Mouse (Mus musculus) ovary, postnatal 10 days (tissue): ENCODE measurements around the gene Hist1h2bg.
A peak's percentile ranks its signal among the peaks of the same experiment; 100 is the strongest.
"Not testable (repeated sequence)": the region's sequence is repeated elsewhere in the genome, so short reads cannot be mapped to it uniquely, and the experiment has no call there.

Experiments
- DNase-seq: peaks from one replicate; pipeline ENCODE4 v3.0.0; 2022; ENCODE audit warnings: low spot score

The Hist1h2bg gene

DNA sequence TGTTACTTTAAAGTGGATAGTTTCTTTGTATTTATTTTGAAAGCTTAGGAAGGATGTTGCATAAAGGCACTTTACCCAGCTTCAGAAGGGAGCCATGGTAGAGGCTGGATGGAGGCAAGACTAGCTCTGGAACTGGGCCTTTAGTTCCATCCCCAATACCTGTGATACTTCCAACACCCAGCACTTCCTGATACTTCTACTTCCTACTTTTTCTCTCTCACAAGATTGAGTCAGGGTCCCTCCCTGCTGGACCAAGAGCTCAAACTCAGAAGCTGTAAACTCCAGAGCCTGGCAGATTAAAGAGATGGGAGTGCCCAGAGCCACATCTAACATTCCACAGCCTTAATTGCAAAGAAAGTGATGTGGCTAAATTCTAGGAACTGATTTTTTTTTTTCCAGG lies 13.1 kb downstream of the Hist1h2bg start:
- no peak for DNase-seq

DNA sequence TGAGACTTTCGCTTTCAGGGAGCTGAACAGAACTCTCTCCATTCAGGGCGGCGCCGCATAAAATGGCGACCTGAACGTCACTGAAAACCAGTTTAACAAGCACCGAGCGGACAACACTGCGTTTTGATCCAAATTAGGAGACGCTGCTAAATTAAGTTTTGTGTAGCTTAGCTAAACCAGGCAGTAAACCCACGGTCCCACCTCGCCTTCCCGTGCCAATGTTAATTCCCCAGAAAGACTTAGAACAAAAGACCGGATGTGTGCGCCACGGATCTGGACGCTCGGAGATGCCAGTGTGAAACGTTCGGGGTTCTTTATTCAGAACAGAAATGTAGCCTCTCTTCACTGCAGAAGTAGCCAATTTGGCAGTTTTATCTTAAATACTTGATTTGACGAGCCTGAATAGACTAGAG lies 13.8 kb downstream of the Hist1h2bg start:
- no peak for DNase-seq

DNA sequence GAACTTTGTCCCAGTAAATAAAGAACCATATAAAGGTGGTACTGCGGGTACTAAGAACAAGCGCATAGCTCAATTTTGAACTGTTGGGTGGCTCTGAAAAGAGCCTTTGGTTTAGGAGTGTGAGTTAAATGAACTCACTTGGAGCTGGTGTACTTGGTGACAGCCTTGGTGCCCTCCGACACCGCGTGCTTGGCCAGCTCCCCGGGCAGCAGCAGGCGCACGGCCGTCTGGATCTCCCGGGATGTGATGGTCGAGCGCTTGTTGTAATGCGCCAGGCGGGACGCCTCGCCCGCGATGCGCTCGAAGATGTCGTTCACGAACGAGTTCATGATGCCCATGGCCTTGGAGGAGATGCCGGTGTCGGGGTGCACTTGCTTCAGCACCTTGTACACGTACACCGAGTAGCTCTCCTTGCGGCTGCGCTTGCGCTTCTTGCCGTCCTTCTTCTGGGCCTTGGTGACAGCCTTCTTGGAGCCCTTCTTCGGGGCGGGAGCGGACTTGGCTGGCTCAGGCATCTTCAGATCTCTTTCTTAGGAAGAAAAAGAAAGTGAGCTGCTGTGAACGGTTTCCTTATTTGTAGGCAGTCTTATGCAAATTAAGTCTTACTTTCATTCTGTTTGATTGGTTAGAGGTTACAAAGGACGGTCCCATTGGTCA lies 14.4 kb downstream of the Hist1h2bg start:
- peak; percentile 55 for DNase-seq

DNA sequence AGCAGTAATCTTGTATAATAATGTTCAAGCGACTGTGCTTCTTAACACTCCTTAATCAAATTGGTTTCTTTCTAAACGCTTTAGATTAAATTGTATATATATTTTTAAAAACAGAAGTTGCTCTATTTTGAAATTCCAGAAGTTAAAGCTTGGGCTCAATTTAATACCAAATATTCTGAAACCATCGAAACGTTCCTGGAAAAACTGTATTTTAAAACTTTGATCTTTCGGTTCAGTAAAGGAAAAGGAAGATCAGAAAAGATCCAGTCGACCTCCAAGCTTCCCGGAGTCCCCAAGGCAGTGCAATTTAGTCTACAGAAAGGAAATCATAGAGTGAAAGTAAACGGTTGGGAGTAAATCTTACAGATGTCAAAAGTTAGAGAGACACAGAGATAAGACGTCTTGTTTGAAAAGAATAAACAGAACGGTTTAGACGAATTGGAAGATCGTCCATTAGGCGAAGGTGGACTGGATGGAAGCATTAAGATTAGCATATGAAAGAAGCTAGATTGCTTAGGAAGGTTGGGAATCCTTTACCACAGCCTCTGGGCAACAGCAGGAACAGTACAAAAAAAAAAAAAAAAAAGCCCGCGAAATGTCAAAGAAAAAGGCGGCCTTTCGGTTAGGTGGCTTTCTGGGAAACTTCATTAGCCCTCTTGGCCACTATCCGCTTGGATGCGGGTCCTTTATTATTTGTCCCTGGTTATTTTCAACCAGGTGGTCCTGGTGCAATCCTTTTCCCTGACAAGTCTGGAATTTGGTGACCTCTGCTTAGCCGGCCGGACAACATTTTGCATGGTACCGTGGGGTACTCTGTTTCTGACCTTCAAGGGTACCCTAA lies 15.1 kb downstream of the Hist1h2bg start:
- no peak for DNase-seq

DNA sequence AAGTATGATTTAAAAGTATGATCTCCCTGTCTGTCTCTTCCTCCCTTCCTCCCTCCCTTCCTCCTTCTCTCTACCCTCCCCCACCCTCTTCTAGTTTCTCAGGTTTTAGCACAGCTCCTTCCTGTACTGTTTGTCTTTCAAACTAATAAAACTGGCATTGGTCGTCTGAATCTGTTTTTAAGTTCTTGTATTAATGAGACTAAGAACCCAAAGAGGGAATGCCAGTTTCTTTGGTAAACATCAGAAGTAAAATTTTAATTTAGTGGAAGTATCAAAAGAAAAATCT lies 15.7 kb downstream of the Hist1h2bg start:
- DNase-seq = no peak

DNA sequence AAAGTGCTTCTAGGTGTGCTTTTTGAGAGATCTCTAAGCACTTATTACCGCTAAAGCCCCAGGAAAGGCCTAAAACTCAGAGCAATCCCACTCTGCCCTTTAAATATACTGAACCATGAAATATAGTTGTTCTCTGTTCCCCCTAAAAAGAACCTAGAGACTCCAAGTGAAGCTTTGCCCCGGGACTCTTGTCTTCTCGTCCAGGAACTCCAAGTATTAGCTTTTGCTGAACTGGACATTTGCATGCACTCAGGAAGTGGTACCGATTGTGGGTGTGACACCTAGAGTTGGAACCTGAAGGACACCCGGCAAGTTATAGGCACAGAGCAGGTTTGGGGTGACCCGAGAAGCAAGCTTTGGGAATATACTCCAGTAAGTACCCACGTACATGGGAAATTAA lies 20.0 kb downstream of the Hist1h2bg start:
- DNase-seq = no peak

DNA sequence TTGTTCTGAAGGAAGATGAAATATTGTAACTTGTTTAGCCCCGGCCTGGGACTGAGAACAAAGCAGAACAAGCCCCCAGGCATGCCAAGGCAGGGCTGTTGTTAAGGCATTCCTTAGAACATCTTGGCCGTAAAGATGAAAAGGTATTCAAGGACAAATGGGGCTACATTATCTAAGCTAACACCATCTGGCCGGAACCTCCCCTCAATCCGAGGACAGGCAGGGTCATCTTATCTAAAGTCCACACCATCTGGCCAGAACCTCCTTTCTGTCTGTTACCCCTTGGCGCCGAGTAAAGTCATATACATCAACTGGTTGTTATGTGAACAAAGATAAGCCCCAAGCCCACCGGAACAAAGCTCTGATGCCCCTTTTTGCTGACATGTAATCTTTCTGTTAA lies 20.7 kb downstream of the Hist1h2bg start:
- DNase-seq = not testable (repeated sequence)

DNA sequence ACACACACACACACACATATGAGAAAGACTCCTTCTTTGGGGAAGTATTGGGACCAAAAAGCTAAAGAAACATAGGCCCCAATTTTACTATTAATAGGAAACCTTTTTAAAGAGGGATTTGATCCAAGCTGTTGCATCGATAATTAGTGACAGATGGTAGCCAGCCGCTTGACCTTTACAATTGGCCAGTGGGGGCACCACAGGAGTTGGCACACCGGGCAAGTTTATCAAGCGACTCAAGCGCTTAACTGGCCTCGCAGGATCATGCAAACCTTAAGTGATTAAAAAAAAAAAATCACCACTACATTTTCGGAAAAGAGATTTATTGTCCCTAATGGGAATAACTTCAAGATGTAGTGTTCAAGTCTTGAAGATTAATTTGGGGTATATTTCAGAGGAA lies 21.4 kb downstream of the Hist1h2bg start:
- no peak for DNase-seq

DNA sequence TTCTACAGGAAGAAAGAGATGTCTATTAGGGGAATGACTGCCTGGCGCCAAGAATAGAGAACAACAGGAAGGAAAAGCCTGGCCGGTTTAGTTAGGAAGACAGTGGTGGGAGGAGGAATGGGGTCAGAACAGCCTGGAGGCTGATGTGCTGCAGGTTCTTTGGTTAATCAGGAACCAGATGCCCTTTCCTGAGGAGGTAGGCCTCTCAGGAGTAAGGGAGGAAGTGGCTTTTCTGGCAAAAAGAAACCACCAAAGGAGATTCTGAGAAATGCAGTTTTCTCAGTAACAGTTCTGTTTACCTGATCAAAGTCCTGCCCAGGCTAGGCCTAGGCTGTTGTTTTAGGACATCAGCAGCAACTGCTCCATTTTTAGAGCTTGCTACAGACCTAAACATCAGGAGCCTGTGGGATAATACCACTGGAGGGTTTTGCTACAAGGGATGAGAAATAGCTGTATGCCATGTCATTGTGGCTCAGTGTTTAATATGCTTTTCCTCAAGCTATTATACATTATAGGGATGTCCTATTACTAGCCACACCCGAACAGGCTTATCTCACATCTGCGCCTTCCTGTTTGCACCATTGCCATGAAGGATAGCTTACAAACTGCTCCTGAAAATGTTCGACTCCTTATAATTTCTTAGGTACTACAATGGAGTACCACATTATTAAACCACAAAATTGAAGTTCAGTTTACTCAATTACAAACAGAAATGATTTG lies 22.0 kb downstream of the Hist1h2bg start:
- DNase-seq = no peak

DNA sequence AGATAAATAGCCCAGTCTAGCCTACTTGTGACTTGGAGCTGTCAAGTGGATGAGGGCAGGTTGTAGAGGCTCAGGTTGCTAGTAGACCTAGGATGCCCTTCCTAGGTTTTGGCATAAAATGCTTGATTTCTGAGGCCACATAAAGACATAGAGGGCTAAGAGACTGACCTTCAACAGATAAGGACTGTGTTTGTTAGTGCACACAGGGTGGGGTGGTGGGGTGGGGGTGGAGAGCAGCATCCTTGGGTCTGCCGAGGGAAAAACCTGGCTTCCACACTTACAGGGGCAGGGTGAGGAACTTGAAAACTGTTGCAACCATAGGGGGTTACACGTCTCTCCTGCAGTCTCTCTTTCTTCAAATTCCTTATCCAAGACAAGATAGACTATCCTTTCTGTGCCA lies 24.0 kb downstream of the Hist1h2bg start:
- DNase-seq = no peak

DNA sequence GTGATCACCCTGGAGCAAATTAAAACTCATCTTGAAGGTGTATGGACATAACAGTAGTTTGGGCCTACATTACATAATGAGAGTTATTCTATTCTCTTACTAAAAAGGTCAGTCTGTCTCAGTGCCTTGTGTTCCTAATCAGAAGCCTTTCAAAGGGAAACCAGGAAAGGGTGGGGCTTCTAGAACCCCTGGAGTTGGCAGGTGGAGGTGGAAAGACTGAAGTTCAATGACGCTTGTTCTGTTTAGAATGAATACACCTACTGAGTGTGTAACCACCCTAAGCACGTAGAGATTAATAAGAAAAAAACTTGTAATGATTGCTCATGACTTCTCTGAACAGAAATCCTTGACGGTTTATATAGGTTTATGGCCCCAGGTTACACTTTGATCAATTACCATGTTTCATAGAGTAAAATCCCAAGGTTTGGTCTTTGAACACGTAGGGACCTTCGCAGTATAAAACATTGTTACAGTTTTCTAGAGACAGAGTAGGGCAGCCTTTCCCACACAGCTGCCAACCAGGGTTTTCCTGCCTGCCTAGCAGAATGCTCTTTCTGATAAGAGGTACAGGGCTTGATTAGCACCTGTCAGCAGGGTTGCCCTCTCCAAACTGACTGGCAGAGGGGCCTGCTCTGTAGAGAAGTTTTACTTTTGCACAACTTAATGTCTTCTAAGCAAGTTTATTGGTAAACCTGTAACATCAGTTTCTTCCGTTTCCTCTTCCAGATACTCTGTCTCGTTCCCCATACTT lies 24.6 kb downstream of the Hist1h2bg start:
- no peak for DNase-seq

DNA sequence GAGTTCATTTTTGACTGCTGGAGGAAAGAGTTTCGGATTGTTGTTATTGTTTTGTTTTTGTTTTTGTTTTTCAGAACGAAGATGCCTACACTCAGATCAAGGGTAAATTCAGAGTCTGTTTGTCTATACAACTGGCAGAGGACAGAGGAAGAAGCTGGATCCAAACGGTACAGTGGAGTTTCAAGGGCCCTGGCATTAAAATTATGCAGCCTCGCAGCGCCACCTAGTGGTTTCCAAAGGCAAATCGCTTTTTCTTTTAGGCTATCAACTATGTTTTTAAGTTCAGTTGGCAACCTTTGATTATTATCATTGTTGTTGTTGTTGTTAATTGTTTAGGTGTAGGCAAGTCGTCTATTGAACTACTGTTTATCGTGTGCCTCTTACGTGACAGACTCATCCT lies 26.8 kb downstream of the Hist1h2bg start:
- DNase-seq = no peak

DNA sequence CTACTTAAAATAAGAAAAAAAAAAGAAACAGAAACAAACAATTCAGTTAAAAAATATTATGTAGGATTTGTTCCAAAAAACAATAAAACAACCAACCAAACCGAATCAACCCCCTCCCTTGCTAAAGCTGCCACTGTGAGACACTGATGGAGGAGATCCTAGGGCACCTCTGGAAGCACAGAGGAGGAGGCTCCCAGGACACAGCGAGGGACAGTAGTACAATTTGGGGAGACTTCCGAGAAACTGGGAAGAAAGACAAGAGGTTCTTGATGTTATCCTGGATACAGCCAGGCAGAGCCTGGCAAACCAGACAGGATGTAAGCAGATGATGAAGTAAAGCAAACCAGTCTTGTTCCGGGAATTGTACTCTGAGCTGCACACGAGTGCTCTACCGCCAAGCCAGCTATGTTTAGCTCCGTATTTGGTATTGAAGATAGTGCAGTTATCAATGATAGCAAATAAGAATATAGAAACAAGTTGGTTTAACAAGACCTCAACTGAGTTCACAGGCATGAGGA lies 32.0 kb downstream of the Hist1h2bg start:
- DNase-seq = no peak

DNA sequence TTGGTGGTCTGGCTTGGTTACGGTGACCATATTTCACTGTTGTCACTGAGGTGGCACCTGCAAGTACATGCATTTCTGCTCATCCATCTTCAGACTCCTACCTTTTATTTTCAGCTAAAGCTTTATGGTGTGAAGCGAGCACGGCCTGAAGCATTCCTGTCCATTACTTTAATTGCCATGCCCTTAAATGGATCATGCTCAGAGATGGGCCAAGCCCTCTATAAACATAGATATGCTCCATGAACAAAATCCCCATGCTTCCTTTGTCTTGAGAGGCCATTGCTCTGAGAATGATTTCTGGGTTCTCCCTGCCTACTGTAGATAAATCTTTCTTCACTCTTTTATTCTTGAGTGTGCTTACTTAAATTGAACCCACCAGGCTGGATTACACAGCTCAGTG lies 33.3 kb downstream of the Hist1h2bg start:
- no peak for DNase-seq

DNA sequence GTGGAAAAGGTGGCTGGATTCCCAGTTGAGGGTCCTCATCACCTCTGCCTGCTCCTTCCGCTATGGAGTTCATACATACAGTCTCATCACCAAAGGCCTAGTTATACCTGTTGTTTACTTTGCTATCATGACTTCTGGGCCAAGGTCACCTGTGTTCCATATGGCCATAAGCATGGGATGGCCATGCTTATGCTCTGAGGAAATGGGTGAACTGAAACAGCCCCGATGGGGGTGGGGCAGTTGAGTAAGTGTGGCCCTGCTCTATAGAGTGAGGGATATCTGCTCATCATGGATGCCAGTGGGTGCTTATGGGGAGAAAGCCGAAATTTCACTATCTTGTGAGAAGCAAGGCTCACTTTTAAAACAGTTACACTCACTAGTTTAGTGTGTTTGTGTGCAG lies 33.9 kb downstream of the Hist1h2bg start:
- DNase-seq = no peak

DNA sequence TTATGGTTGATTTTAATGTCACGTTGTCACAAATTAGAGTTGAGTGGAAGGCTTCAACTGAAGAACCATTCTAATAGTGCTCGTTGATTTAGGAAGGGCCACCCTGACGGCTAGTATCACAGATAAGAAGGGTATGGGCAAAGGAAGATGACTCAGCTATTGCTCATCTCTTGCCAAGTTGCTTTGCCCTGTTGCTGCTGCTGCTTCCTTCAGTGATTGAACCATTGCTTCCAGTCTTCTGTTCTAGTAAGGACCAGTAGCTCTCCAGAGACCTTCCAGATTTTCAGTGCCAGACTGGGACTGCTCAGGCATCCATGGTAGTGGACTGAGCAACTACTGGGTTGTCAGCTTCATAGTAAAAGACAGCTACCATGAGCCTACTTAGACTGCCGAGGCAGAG lies 38.0 kb downstream of the Hist1h2bg start:
- no peak for DNase-seq

DNA sequence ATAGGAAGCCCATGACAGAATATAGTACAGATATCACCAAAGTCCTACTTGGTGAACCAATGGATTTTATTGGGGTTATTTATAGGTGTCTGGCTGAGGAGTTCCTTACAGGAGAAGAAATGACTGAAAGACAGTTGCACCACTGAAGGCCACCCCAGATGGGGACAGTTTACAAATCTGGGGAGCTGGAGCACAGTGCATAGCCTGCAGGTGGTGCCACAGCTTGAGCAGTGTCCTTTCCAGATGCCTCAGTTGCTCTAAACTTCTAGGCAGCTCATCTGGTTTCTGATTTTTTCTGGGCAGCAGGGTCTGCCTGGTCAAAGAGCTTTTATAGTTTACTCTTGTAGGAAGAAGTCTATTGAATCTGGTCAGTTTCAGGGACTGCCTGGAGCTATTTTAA lies 38.6 kb downstream of the Hist1h2bg start:
- DNase-seq = no peak

DNA sequence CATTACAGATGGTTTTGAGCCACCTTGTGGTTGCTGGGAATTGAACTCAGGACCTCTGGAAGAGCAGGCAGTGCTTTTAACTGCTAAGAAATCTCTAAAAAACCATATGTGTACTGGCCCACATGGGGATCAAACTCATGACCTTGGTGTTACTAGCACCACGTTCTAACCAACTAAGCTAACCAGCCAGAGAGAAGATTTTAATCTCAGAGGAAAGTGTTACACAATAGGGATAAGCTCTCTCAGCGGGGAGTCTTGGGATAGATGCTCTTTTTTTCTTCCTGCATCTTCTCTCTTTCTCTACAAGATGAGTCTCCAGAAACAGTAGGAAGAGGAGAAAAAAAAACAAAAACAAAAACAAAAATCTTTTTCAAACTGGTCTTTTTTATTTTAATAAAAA lies 39.2 kb downstream of the Hist1h2bg start:
- no peak for DNase-seq

DNA sequence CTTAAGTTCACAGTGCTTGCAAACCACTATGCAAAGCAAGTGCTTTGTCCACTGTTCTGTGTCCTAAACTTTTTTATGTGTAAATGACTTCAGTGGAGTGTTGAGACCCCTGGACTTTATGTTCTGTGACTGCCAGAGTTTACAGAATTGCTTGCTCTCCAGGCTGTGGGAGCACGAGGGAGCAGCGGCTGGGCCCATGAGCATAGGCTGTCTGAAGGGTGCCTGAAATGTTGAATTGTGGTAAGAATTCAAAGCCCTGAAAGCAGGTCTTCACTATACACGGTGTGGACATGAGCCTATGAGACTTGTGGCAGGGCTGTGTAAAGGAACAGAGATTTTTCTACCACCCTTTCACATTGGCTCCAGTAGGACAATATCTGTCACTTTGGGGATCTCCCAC lies 40.4 kb downstream of the Hist1h2bg start:
- DNase-seq = no peak

DNA sequence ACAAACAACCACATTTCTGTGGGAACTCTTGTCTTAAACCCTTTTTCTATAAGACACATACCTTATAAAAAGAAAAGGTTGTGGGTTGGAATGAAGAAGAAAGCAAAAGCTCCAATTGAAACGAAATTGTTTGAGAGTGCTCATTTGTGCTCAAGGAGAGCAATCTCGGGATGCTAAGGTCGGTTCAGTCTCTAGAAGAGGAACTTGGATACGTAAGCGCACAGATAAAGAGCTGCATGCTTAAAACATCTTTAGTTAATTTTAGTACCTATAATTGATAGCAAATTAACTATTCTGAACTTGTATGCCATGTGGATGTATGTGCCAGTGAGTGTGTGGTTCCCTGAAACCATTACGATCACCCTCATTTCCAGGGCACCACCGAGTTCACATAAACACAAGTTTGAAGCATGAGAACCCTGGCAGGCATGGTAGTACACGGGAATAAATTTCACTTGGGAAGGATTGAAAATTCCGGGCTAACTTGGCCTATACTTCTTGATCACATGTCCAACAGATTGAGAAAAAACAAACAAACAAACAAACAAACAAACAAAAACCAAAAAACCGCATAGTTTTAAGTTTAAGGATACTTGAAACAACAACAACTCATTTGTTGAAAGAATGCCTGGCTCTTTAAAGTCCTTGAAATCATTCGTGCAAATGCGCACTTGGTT lies 49.0 kb downstream of the Hist1h2bg start:
- no peak for DNase-seq

DNA sequence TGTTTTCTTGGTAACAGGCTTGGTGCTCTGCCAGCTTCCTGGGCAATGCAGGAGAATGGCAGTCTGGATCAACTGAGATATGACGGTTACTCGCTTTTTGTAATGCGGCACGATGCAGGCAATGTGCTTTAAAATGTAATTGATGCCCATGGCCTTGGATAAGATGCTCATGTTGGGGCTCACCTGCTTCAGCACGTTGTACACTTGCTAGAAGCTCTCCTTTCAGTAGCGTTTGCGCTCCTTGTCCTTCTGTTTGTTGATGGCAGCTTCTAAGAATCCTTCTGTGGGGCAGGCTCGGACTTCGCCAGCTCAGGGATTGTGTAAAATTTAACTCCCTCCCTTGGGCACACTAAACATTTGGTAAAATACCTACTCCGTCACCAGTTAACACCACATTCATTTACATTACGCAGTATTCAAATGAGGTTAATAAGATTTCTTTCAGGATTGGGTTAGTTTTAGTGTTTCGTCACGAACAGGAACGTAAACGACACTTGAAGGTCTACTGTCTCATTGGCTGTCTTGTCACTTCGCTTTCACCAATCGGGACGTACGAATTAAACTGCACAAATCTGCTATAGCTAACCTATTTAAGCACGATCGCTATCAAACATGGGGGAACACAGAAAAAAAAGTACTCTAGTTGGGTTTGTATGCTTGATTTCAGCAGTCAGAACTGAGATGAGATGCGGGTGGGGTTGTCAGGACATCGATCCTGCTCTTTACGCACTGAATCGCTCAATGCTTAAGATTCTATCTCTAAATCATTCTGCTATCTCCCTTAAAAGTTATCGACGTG lies 49.7 kb downstream of the Hist1h2bg start, which contains the start of gene Hist1h2be:
Gene Hist1h2be (minus strand): TSS at position 392 of the 799 bp plus-strand sequence.
- peak; percentile 38 for DNase-seq
